Mouse (Mus musculus) small intestine, adult 2 months (tissue): ENCODE data around the gene Lrba.

Source experiments
- CTCF ChIP-seq: fragments of 200-500 bp; IDR thresholded peaks from 2 replicates; pipeline ENCODE4 v1.5.1; 2012; ENCODE audit warnings: low read depth, mild to moderate bottlenecking, control low read depth, inconsistent platforms, low read length, moderate library complexity, mixed read lengths; ENCODE audit not compliant: insufficient replicate concordance, insufficient read length; ENCODE audit errors: extremely low read depth
- POLR2A ChIP-seq: fragments of 200-500 bp; IDR thresholded peaks from 2 replicates; pipeline ENCODE4 v1.6.1; 2012; ENCODE audit warnings: low read depth, mild to moderate bottlenecking, control low read depth, inconsistent platforms, low read length, moderate library complexity

- TF ChIP-seq CTCF = no peak
- no peak for TF ChIP-seq POLR2A
These were observed 147.0 kb downstream of the Lrba start for GRCm38 (mm10) chr3:86371466-86371865.
